Mouse (Mus musculus) heart, adult 2 months (tissue): ENCODE measurements at regions not wholly inside any gene's neighbourhood (a gene's known extent, or its start where the extent isn't known, plus 50 kb on each side); places are given as distances from the start of the nearest gene placed in this dataset.

ENCODE experiments used
- CTCF ChIP-seq: fragments of 200-600 bp; IDR thresholded peaks from 2 replicates; pipeline ENCODE4 v1.8.1; 2022; ENCODE audit warnings: antibody characterized with exemption, mild to moderate bottlenecking, moderate library complexity
- POLR2A ChIP-seq: fragments of 200-500 bp; IDR thresholded peaks from 2 replicates; pipeline ENCODE4 v1.6.1; 2011; ENCODE audit warnings: mild to moderate bottlenecking, low read depth, low read length, control low read depth; ENCODE audit not compliant: insufficient read depth

GRCm38 (mm10) chrX:37754385-37754784, 50.3 kb upstream of the Rhox5 start:
- no peak for TF ChIP-seq POLR2A
- no peak for TF ChIP-seq CTCF
